Mouse (Mus musculus) left cerebral cortex, postnatal 14 days (tissue): Measurements from ENCODE around the gene Kpna3. TPM values are rescaled to one million over a fixed set of nuclear protein-coding genes. Genes with fewer than 3 reads are reported as not detected.

Experiments used
- DNase-seq, 2 experiments: peaks; one replicate each; pipeline ENCODE4 v3.0.0; 2021 to 2022; ENCODE audit warnings: low spot score in 2 of 2, mixed read lengths in 1 of 2
- intact Hi-C: fragments of 180-260 bp; cut with DNase I; formaldehyde crosslinking; loops from one replicate; pipeline ENCODE4 v1.15.1; 2025
- total RNA-seq, 2 experiments: library from RNA; stranded (reverse); gene quantifications; 2 replicates each; pipeline ENCODE4 v1.2.3; 2021

The Kpna3 gene
- total RNA-seq, 2 experiments from 2014 or later = 79.1 to 79.7 TPM

GRCm38 (mm10) chr14:61407055-61407454, 32.6 kb downstream of the Kpna3 start:
- intact Hi-C loops = no loop called here
- DNase-seq = no peak

- intact Hi-C loops = no loop called here
- DNase-seq = no peak
These were observed 33.9 kb downstream of the Kpna3 start for GRCm38 (mm10) chr14:61405761-61406160.

- intact Hi-C loops = no loop called here
- no peak for DNase-seq
These were observed 34.7 kb downstream of the Kpna3 start for GRCm38 (mm10) chr14:61404941-61405340.

- DNase-seq = no peak
- intact Hi-C loops = no loop called here
These were observed 44.9 kb downstream of the Kpna3 start for GRCm38 (mm10) chr14:61394745-61395144.

GRCm38 (mm10) chr14:61390586-61390985, 49.1 kb downstream of the Kpna3 start:
- no peak for DNase-seq
- intact Hi-C loops = no loop called here

- no peak for DNase-seq
- intact Hi-C loops = no loop called here
These were observed 72.4 kb downstream of the Kpna3 start for GRCm38 (mm10) chr14:61367290-61367689.

GRCm38 (mm10) chr14:61364656-61365055, 75.0 kb downstream of the Kpna3 start:
- no peak for DNase-seq
- intact Hi-C loops = loop anchor here (5.0 kb wide), 1 partner anchor 73 kb away; the partner anchor contains the start of gene Kpna3

- DNase-seq = no peak
- intact Hi-C loops = loop anchor here (5.0 kb wide), 1 partner anchor 74 kb away; the partner anchor contains the start of gene Kpna3
These were observed 75.9 kb downstream of the Kpna3 start for GRCm38 (mm10) chr14:61363734-61364133.

GRCm38 (mm10) chr14:61362268-61362667, 77.4 kb downstream of the Kpna3 start:
- intact Hi-C loops = loop anchor here (5.0 kb wide), 1 partner anchor 75 kb away; the partner anchor contains the start of gene Kpna3
- DNase-seq = no peak

- intact Hi-C loops = loop anchor here (5.0 kb wide), 1 partner anchor 76 kb away; the partner anchor contains the start of gene Kpna3
- no peak for DNase-seq
These were observed 78.6 kb downstream of the Kpna3 start for GRCm38 (mm10) chr14:61360981-61361511.

- intact Hi-C loops = loop anchor here (5.0 kb wide), 1 partner anchor 77 kb away; the partner anchor contains the start of gene Kpna3
- peak; percentile 87 to 88 for DNase-seq
These were observed 79.3 kb downstream of the Kpna3 start, which contains the start of gene Ebpl for GRCm38 (mm10) chr14:61360131-61360980. Gene Ebpl (minus strand): TSS chr14:61360439.

- no peak for DNase-seq
- intact Hi-C loops = loop anchor here (10.0 kb wide), 1 partner anchor 200 kb away; the partner anchor contains the start of gene Spryd7
These were observed 85.1 kb downstream of the Kpna3 start for GRCm38 (mm10) chr14:61354251-61355235.

GRCm38 (mm10) chr14:61350808-61351207, 88.9 kb downstream of the Kpna3 start:
- intact Hi-C loops = loop anchor here (10.0 kb wide), 1 partner anchor 204 kb away; the partner anchor contains the start of gene Spryd7

GRCm38 (mm10) chr14:61349876-61350275, 89.8 kb downstream of the Kpna3 start:
- intact Hi-C loops = loop anchor here (5.0 to 10.0 kb wide), 2 partner anchors 147 to 205 kb away; partner anchors contain the start of gene Spryd7
- no peak for DNase-seq

More at GRCm38 (mm10) chr14:61350808-61351207, 88.9 kb downstream of the Kpna3 start:
- no peak for DNase-seq

- DNase-seq = peak; percentile 46 to 58
- intact Hi-C loops = loop anchor here (5.0 kb wide), 1 partner anchor 150 kb away; no protein-coding TSS in a partner anchor
These were observed 92.6 kb downstream of the Kpna3 start for GRCm38 (mm10) chr14:61346827-61347698.

GRCm38 (mm10) chr14:61344590-61344989, 95.1 kb downstream of the Kpna3 start:
- intact Hi-C loops = no loop called here
- no peak for DNase-seq

- intact Hi-C loops = loop anchor here (10.0 kb wide), 1 partner anchor 1115 kb away; the partner anchor contains the start of gene Gucy1b2
- DNase-seq = no peak
These were observed 100.3 kb downstream of the Kpna3 start for GRCm38 (mm10) chr14:61339381-61339780.
